Mouse (Mus musculus) monocyte, adult 5-6 weeks (primary cell): ENCODE measurements around the gene Vmn1r30. TPM values are rescaled to one million over a fixed set of nuclear protein-coding genes. Genes with fewer than 3 reads are reported as not detected.

Source experiments
- ATAC-seq: fragments of 153-309, 156-312 bp; replicated peaks from 2 replicates; pipeline ENCODE4 v1.8.0; 2017; ENCODE audit warnings: mild to moderate bottlenecking; ENCODE audit not compliant: low TSS enrichment, insufficient number of reproducible peaks, severe bottlenecking, poor library complexity, low FRiP score
- total RNA-seq: library from RNA; stranded (forward); fragments of 200-1000, 200-491, 200-594 nt; gene quantifications from 3 replicates; pipeline ENCODE4 v1.2.3, GENCODE M21; 2017

Gene Vmn1r30
- not detected in 3 replicates for total RNA-seq

DNA sequence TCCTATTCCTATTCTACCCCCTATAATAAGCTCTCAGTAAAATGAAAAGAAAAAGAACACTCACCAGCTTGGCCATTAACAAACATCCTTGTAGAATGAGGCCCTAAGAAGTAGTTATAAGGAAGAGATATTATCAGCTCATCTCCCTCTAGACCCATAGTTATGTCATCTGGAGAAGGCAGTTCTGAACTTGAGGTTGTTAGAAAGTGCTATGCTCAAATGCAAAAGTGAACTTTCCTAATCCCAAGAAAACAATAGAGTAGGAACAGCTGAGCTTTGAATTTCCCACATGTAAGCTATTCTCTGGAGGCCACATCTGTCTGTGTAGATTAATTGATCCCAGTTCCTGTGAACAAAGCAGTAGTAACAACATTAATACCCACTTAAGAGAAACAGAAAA, at the start of gene Vmn1r30:
Vmn1r30 (minus strand) TSS at position 101 of the 400 bp plus-strand sequence.
- no peak for ATAC-seq

DNA sequence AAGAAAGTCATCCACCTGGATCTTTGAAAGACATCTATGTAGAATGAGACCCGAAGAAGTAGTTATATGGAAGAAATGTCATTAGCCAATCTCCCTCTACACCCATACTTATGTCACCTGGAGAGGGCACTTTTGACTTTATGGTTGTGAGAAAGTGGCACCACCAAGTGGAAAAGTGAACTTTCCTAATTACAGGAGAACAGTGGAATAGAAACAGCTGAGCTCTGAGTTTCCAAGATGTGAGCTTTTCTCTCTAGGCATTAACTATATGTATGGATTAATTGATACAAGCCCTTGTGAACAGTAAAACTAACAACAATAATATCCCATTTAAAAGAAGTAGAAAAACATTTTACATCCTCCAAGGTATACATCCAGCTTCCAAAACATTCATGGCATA, 32.0 kb upstream of the Vmn1r30 start, which contains the start of gene Vmn1r31:
Vmn1r31 (minus strand) TSS at position 101 of the 400 bp plus-strand sequence.
- ATAC-seq: no peak

Other genes starting within 250 kb of the Vmn1r30 start
- gene Vmn1r27, start 224.6 kb downstream of the Vmn1r30 start, total RNA-seq: not detected in 3 replicates
- gene Vmn1r28, start 181.3 kb downstream of the Vmn1r30 start, total RNA-seq: not detected in 3 replicates
- not detected in 3 replicates for gene Vmn1r29, start 141.8 kb downstream of the Vmn1r30 start, total RNA-seq
- gene Vmn1r31, start 31.9 kb upstream of the Vmn1r30 start, total RNA-seq: not detected in 3 replicates
- gene Abcg2, start 141.1 kb upstream of the Vmn1r30 start, total RNA-seq: 6.2 to 42.4 TPM (median 34.1 TPM) in 3 replicates